ENCODE assay signal across 8 mouse cellular contexts in genomic region chr6:115677441-115677840, GRCm38 (mm10). TPM values are rescaled to one million over a fixed set of nuclear protein-coding genes. Genes with fewer than 3 reads are reported as not detected.
DNase-seq lines count a peak whose midpoint lies in the region; ATAC-seq and TF ChIP-seq lines count a peak whose summit lies in the region.

No protein-coding gene starts in this region.

- 95% methylated on average over 7 of the region's 7 CpGs for WGBS in kidney, embryonic 16.5 days
- WGBS in hindbrain, postnatal 0 days: 96% methylated on average over 7 of the region's 7 CpGs
- WGBS in midbrain, postnatal 0 days: 96% methylated on average over 7 of the region's 7 CpGs

- no peak for DNase-seq in kidney, postnatal 4 days
- DNase-seq in hindbrain, postnatal 0 days (ENCODE audit: low spot score): no peak
- no peak for DNase-seq in midbrain, postnatal 0 days (ENCODE audit: low spot score)
- DNase-seq in urinary bladder, postnatal 36 days (ENCODE audit: low spot score in 2 of 2): no peak
- no peak for DNase-seq in kidney, postnatal 36 days
- no peak for DNase-seq in embryo, embryonic 10 days (ENCODE audit: low spot score)

- H3K27ac ChIP-seq in kidney, embryonic 16.5 days (ENCODE audit: low read length): no peak overlapping the region
- H3K27ac ChIP-seq in bone marrow macrophage, adult 2 months (ENCODE audit: insufficient read depth, low read depth, low read length): peak overlapping the region; percentile 98; the same call in 1 of the 2 replicates
- H3K27ac ChIP-seq in hindbrain, postnatal 0 days: peak overlapping the region; percentile 100; the same call in 1 of the 2 replicates
- H3K27ac ChIP-seq in midbrain, postnatal 0 days (ENCODE audit: low read depth, low read length): peak overlapping the region; percentile 99; the same call in 1 of the 2 replicates

- no peaks in the 10 kb centered on the region for H3K9me3 ChIP-seq in kidney, embryonic 16.5 days (ENCODE audit: low read length)
- no peaks in the 10 kb centered on the region for H3K9me3 ChIP-seq in hindbrain, postnatal 0 days (ENCODE audit: low read length)
- no peaks in the 10 kb centered on the region for H3K9me3 ChIP-seq in midbrain, postnatal 0 days (ENCODE audit: low read length)

- H3K4me2 ChIP-seq in kidney, embryonic 16.5 days (replicated peaks; ENCODE audit: low read depth, low read length): peak overlapping the region; percentile 59
- peak overlapping the region; percentile 83 for H3K4me2 ChIP-seq in hindbrain, postnatal 0 days (ENCODE audit: low read depth, low read length)
- H3K4me2 ChIP-seq in midbrain, postnatal 0 days (ENCODE audit: low read depth, low read length, poor library complexity, severe bottlenecking): peak overlapping the region; percentile 72; the same call in 1 of the 2 replicates

- no peaks in the 10 kb centered on the region for H3K36me3 ChIP-seq in kidney, embryonic 16.5 days (ENCODE audit: insufficient read depth, low read length)
- no peaks in the 10 kb centered on the region for H3K36me3 ChIP-seq in hindbrain, postnatal 0 days (ENCODE audit: insufficient read depth, low read length)
- H3K36me3 ChIP-seq in midbrain, postnatal 0 days (ENCODE audit: insufficient read depth, low read length): no peaks in the 10 kb centered on the region

- no peak for ATAC-seq in kidney, embryonic 16.5 days (ENCODE audit: low FRiP score, low TSS enrichment)
- ATAC-seq in hindbrain, postnatal 0 days: no peak
- no peak for ATAC-seq in midbrain, postnatal 0 days (ENCODE audit: low FRiP score)

- H3K9ac ChIP-seq in kidney, embryonic 16.5 days (replicated peaks; ENCODE audit: low read length): no peak overlapping the region
- no peak overlapping the region for H3K9ac ChIP-seq in hindbrain, postnatal 0 days (replicated peaks; ENCODE audit: low read length)
- H3K9ac ChIP-seq in midbrain, postnatal 0 days (replicated peaks; ENCODE audit: low read length, poor library complexity, severe bottlenecking): no peak overlapping the region

- H3K4me3 ChIP-seq in kidney, embryonic 16.5 days (ENCODE audit: low read length): peak overlapping the region; percentile 98
- H3K4me3 ChIP-seq in bone marrow macrophage, adult 2 months (ENCODE audit: insufficient read depth, low read length): peak overlapping the region; percentile 98; the same call in 1 of the 2 replicates
- peak overlapping the region; percentile 100; the same call in 1 of the 2 replicates for H3K4me3 ChIP-seq in hindbrain, postnatal 0 days (ENCODE audit: low read length)
- 0 out of 2 replicates have a peak overlapping the region, but pooled peaks have one; percentile 92 for H3K4me3 ChIP-seq in midbrain, postnatal 0 days (ENCODE audit: low read depth, low read length)

- TF ChIP-seq POLR2A in bone marrow macrophage, adult 2 months (IDR thresholded peaks at IDR 0.05; ENCODE audit: borderline replicate concordance, low read depth, low read length): no peak

- H3K27me3 ChIP-seq in kidney, embryonic 16.5 days (ENCODE audit: insufficient read depth, low read length): no peaks in the 10 kb centered on the region
- no peaks in the 10 kb centered on the region for H3K27me3 ChIP-seq in hindbrain, postnatal 0 days (ENCODE audit: insufficient read depth, low read length)
- H3K27me3 ChIP-seq in midbrain, postnatal 0 days (ENCODE audit: insufficient read depth, low read length): no peaks in the 10 kb centered on the region

- H3K4me1 ChIP-seq in kidney, embryonic 16.5 days (ENCODE audit: insufficient read depth, low read length): peaks cover 22% of the 10 kb centered on the region
- H3K4me1 ChIP-seq in bone marrow macrophage, adult 2 months (ENCODE audit: control insufficient read depth, insufficient read depth, low read length): peaks cover 13% of the 10 kb centered on the region
- H3K4me1 ChIP-seq in hindbrain, postnatal 0 days (ENCODE audit: insufficient read depth, low read length): peaks cover 13% of the 10 kb centered on the region
- H3K4me1 ChIP-seq in midbrain, postnatal 0 days (ENCODE audit: insufficient read depth, low read length): no peaks in the 10 kb centered on the region; the same call in 1 of the 2 replicates

- TF ChIP-seq CTCF in bone marrow macrophage, adult 2 months (IDR thresholded peaks at IDR 0.05; ENCODE audit: low read depth, low read length): no peak
- no peak for TF ChIP-seq CTCF in hindbrain, postnatal 0 days (IDR thresholded peaks at IDR 0.05; ENCODE audit: low read depth)
- no peak for TF ChIP-seq CTCF in midbrain, postnatal 0 days (IDR thresholded peaks at IDR 0.05)

RNA-seq across cellular contexts. Expression of gene Raf1, which starts 1.0 kb away (rescaled TPM):
- polyA plus RNA-seq in kidney, embryonic 16.5 days (2015; fragmentation: Nextera tagmentation; extraction: Ambion mirVana): 91.0 and 95.7 TPM in 2 replicates
- polyA plus RNA-seq in bone marrow macrophage, adult 2 months (2012; ENCODE audit: insufficient read depth, insufficient read length, missing spikeins): 89.1 and 89.4 TPM in 2 replicates
- 204 and 218 TPM in 2 replicates for total RNA-seq in hindbrain, postnatal 0 days (2014; rRNA removed)
- 86.1 and 90.5 TPM in 2 replicates for polyA plus RNA-seq in hindbrain, postnatal 0 days (2015; fragmentation: Nextera tagmentation; extraction: Ambion mirVana)
- total RNA-seq in midbrain, postnatal 0 days (2014; rRNA removed): 195 and 196 TPM in 2 replicates
- polyA plus RNA-seq in midbrain, postnatal 0 days (2015; fragmentation: Nextera tagmentation; extraction: Ambion mirVana): 88.2 and 89.1 TPM in 2 replicates
